Mouse (Mus musculus): ENCODE measurements around the gene Cd160.

Gene Cd160

DNA sequence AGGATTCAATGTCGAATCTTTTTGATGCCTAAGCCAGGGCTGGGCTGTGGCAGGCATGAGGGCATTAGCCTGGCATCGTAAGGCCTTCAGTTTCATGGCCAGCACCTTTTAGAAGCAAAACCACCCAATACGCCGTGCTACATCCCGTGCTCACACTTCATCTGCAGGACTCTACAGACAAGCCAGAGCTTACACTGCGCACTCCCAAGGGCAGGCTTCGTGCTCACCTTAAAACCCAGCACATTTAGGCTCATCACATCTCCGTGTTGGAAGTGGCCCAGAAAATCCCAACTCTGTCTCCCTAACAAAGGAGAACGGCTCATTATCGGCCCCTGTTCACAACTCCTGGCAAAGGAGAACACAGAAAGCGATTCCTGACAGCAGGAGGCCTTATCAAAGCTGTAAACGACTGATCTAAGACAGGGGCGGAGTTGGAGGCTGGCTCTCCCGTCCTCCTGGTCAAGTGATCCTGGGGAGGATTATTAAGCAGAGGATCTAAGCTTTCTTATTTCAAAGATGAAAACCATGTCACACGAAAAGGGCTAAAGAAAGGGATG is 765 bp downstream of the Cd160 start:
- DNase-seq (ENCODE audit: low spot score), result no peak

GRCm38 (mm10) chr3:96825261-96825660 is 3.9 kb downstream of the Cd160 start:
- DNase-seq (ENCODE audit: low spot score), result no peak

DNA sequence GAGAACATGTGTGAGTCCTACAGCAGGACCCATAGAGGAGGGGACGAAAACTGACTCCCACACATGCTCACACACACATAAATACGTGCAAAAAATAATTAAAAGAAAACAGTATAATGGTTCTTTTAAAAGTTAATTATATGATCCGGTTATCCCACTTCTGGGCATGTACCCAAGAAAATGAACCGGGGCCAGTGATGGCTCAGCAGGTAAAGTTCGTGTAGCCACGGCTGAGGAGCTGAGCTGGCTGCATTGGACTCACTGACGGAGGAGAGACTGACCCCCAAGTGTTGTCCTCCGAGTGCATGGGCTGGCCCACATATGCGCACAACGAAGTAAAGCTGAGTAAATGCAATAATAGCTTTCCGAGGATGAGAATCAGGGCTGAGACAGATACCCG is 4.5 kb downstream of the Cd160 start:
- no peak for DNase-seq (ENCODE audit: low spot score)

- no peak for DNase-seq (ENCODE audit: low spot score)
Measured at GRCm38 (mm10) chr3:96823701-96824100, 5.5 kb downstream of the Cd160 start.

- DNase-seq (ENCODE audit: low spot score), result no peak
Measured at GRCm38 (mm10) chr3:96821581-96821980, 7.6 kb downstream of the Cd160 start.

DNA sequence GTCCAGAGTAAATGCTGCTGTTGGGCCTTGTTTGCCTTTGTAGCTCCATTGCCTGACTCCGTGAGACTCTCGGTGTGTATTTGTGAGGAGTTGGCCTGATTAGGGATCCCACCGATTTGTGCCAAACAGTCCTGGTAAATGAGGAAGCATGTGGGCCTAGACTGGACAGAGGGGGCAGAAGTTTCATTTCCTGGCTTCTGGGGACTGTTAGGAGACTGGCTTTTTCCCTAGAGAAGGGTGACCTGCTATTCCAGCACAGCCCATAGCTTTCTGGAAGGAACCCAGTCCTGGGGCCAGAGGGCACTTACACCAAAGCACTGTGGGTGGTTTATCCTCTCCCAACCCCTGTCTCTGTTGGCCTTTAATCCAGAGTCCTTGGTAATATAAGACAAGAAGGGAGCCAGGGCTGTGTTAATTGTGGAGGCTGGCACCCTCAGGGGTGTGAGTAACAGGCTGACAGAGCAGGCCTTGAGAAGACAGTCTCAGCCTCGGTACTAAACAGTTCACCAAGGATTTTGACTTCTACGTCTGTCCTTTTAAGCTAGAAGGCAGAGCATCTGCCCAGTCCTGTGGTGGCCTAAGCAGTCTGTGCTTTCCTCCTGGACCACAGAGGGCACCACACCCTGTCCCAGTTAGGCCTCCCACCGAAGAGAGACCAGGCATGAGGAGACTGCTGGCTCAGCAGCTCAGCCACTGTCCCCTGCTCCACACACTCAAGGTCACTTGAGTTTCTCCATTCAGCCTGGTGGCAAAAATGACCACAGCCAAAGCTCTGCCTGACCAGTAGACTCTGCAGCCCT is 8.8 kb downstream of the Cd160 start:
- DNase-seq (ENCODE audit: low spot score), result no peak

DNA sequence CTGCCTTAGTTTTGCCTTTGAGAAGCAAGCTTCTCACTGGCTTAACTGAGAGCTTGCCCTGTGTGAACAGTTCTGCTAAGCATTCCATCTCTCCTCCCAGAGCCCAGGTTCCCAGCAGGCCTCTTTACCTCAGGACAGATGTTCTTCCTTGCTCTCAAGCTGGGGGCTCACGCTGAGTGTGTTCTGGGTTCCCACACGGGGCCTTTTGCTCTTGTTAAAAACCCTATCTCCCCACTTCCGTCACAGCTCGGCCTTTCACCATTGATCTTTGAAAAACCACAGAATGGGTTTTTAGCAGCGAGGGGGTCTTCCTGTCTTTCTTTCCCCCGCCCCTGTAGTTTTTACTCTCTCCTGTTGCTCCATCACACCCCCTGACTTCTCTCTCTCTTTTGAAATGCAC is 14.8 kb downstream of the Cd160 start:
- peak; percentile 65 for DNase-seq (ENCODE audit: low spot score)

- no peak for DNase-seq (ENCODE audit: low spot score)
Measured at GRCm38 (mm10) chr3:96813591-96814244, 15.4 kb downstream of the Cd160 start.

GRCm38 (mm10) chr3:96813106-96813505 is 16.0 kb downstream of the Cd160 start:
- DNase-seq (ENCODE audit: low spot score), result peak; percentile 54

- peak; percentile 81 for DNase-seq (ENCODE audit: low spot score)
Measured at GRCm38 (mm10) chr3:96812395-96813091, 16.6 kb downstream of the Cd160 start.

DNA sequence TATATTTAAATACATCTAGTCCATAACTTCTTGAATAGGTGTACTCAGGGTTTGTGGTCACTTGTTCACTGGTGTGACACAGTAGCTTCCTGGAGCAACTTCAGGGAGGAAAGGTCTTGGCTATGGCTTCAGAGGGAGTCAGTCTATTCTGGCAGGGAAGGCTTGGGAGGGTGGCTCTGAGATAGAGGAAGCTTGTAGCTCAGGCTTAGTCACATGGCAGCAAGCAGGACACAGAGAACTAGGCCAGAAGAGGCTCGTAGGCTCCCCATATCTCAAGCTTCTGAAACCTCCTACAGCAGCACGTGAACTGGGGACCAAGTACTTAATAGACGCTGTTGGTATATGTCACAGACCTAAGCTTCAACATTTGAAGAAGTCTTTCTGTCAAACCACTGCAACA is 17.9 kb downstream of the Cd160 start:
- DNase-seq (ENCODE audit: low spot score), result no peak

GRCm38 (mm10) chr3:96808651-96809050 is 20.5 kb downstream of the Cd160 start:
- DNase-seq (ENCODE audit: low spot score), result no peak

- no peak for DNase-seq (ENCODE audit: low spot score)
Measured at GRCm38 (mm10) chr3:96808136-96808535, 21.0 kb downstream of the Cd160 start.

DNA sequence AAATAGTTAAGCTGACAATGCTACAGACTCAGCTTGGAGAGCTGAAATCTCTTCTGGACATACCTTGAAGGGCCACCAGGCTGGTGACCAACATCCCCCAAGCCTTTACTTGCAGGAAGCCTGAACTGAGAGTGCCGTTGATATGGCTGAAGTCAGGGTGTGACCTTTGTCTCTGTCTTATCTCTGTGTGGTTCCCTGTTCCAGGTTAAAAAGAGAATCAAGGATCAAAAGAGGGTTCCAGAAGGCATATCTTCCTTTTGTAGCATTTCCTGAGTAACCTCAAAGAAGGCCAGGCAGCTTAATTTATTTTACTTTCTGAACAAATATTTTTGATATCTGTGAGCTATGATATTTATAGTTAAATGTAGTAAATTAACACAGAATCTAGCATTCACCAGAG is 26.9 kb downstream of the Cd160 start:
- no peak for DNase-seq (ENCODE audit: low spot score)

GRCm38 (mm10) chr3:96800254-96800653 is 28.9 kb downstream of the Cd160 start:
- no peak for DNase-seq (ENCODE audit: low spot score)

DNA sequence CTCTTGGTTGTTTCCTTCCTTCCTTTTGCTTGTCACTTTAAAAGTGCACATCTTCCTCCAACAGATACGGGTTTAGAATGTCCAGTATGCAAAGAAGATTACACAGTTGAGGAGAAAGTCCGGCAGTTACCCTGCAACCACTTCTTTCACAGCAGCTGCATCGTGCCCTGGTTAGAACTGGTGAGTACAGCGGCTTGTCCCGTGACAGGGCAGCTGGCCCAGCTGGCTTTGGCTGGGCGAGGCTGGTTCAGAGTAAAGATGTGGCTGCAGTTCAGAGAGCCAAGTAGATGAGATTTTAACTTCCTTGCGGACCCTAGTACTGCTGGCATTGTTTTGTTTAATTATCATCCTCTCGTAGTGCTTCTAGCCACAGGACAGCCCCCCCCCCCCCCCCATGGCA is 40.6 kb downstream of the Cd160 start:
- no peak for DNase-seq (ENCODE audit: low spot score)

DNA sequence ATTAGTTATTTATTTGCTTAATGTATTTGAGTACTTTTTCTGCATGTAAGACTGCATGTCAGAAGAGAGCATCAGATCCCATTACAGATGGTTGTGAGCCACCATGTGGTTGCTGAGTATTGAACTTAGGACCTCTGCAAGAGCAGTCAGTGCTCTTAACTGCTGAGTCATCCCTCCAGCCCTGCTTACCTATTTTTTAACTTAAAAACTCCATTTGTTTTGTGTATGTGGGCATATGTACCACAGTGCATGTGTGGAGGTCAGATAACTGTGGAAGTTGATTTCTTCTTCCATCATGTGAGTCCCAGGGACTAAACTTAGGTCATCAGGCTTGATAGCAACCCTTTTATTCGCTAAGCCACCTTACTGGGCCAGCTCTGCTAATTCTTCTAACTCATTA is 41.4 kb downstream of the Cd160 start:
- no peak for DNase-seq (ENCODE audit: low spot score)

DNA sequence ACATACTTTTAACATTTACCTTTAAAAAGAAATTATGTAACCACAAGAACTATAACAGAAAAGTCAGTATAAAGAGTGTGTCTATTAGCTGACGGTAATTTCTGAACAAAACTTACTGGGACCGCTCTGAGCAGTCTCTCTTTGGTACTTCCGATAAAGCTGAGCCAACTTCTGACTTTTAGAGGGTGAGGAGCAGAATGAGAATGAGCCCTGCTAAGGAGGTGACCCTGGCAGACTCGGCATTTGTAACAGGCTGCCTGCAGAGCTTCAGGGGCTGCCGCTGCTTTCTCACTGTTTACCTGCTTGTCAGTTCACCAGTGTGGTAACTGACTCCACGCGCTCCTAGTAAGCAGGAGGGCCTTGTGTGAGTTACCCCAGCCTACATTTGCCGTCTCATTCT is 46.9 kb downstream of the Cd160 start:
- DNase-seq (ENCODE audit: low spot score), result no peak

- DNase-seq (ENCODE audit: low spot score), result no peak
Measured at GRCm38 (mm10) chr3:96777120-96777519, 52.0 kb downstream of the Cd160 start.

GRCm38 (mm10) chr3:96772949-96773348 is 56.2 kb downstream of the Cd160 start:
- no peak for DNase-seq (ENCODE audit: low spot score)

GRCm38 (mm10) chr3:96769971-96770370 is 59.2 kb downstream of the Cd160 start:
- no peak for DNase-seq (ENCODE audit: low spot score)

DNA sequence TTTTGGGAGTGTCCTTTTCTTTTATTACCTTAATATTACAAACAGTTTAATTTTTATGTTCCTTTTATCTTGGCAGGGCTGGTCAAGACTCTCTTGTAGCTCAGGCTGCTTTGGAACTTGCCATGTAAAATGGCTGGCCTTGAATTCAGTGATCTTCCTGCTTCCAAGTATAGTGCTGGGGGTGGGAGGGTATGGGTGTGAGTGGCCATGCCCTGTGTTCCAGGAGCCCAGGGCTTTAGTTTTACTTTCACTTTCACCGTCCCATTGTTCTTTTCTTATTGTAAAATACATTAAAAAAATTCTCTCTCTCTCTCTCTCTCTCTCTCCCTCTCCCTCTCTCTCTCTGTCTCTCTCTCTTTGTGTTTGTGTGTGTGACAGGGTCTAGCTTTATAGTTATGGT is 64.6 kb downstream of the Cd160 start:
- DNase-seq (ENCODE audit: low spot score), result peak; percentile 13

GRCm38 (mm10) chr3:96759695-96760094 is 69.5 kb downstream of the Cd160 start:
- DNase-seq (ENCODE audit: low spot score), result no peak

Measured in T-cell, adult 2 months (primary cell).